Mouse (Mus musculus) kidney, postnatal 0 days (tissue): ENCODE measurements around the gene Prkn. TPM values are rescaled to one million over a fixed set of nuclear protein-coding genes. Genes with fewer than 3 reads are reported as not detected.

ENCODE experiments used
- ATAC-seq: fragments of 200-750 bp; cut with Nextera tagmentation; replicated peaks from 2 replicates; pipeline ENCODE4 v1.8.0; 2017; ENCODE audit warnings: low read depth, moderate number of reproducible peaks, moderate TSS enrichment, moderate library complexity; ENCODE audit not compliant: low FRiP score
- DNase-seq: peaks from one replicate; pipeline ENCODE4 v3.0.0-alpha.2; 2016; ENCODE audit warnings: low spot score
- H3K27ac ChIP-seq: fragments of 300-500 bp; sonication (generic); 2 replicates; pipeline ENCODE4 v1.5.1; 2014; ENCODE audit warnings: mild to moderate bottlenecking
- H3K27me3 ChIP-seq: fragments of 300-500 bp; sonication (generic); 2 replicates; pipeline ENCODE4 v1.6.1; 2014; ENCODE audit warnings: low read length, mixed read lengths; ENCODE audit not compliant: insufficient read depth
- H3K36me3 ChIP-seq: fragments of 300-500 bp; sonication (generic); 2 replicates; pipeline ENCODE4 v1.6.1; 2014; ENCODE audit warnings: low read length, mixed read lengths; ENCODE audit not compliant: insufficient read depth
- H3K4me1 ChIP-seq: fragments of 300-500 bp; sonication (generic); replicated peaks from 2 replicates; pipeline ENCODE4 v1.6.1; 2014; ENCODE audit warnings: antibody characterized with exemption, low read length, mixed read lengths; ENCODE audit not compliant: insufficient read depth
- H3K4me2 ChIP-seq: fragments of 300-500 bp; sonication (generic); 2 replicates; pipeline ENCODE4 v1.6.1; 2014; ENCODE audit warnings: mild to moderate bottlenecking, low read length, moderate library complexity, mixed read lengths
- H3K4me3 ChIP-seq: fragments of 300-500 bp; sonication (generic); replicated peaks from 2 replicates; pipeline ENCODE4 v1.5.1; 2014; ENCODE audit warnings: low read depth, low read length
- H3K9ac ChIP-seq: fragments of 300-500 bp; sonication (generic); 2 replicates; pipeline ENCODE4 v1.6.1; 2014; ENCODE audit warnings: low read depth, low read length
- H3K9me3 ChIP-seq: fragments of 300-500 bp; sonication (generic); replicated peaks from 2 replicates; pipeline ENCODE4 v1.6.1; 2016; ENCODE audit warnings: low read length, inconsistent platforms, mixed read lengths
- CTCF ChIP-seq: IDR thresholded peaks from 2 replicates; pipeline ENCODE4 v1.5.1; 2016; ENCODE audit warnings: antibody characterized with exemption, low read depth, mild to moderate bottlenecking, moderate library complexity
- WGBS: fragments of 180-500 bp; shearing (Covaris S2); extraction: QIAGEN DNeasy Blood & Tissue Kit; methylation state at CpG from one replicate; pipeline ENCODE4 v1.1.7; 2014; 5-methylcytosine and 5-hydroxymethylcytosine counted together
- polyA plus RNA-seq: library from polyadenylated mRNA; unstranded; fragments of >200 nt; fragmentation: Nextera tagmentation; extraction: Ambion mirVana; gene quantifications from 2 replicates; pipeline ENCODE4 v1.2.1, GENCODE M21; 2015

Prkn gene
- polyA plus RNA-seq, 1 experiment from 2014 or later = 3.6 TPM

- H3K27me3 ChIP-seq = no peaks in the 10 kb centered on the region
- no peaks in the 10 kb centered on the region for H3K9me3 ChIP-seq
- H3K4me2 ChIP-seq = no peak overlapping the region
- 77% methylated on average over 3 of the region's 3 CpGs for WGBS
- H3K4me1 ChIP-seq = no peaks in the 10 kb centered on the region
- H3K4me3 ChIP-seq = no peak overlapping the region
- H3K36me3 ChIP-seq = no peaks in the 10 kb centered on the region
- no peak for TF ChIP-seq CTCF
- ATAC-seq (no peak), DNase-seq (no peak)
- no peak overlapping the region for H3K27ac ChIP-seq
- no peak overlapping the region for H3K9ac ChIP-seq
These were observed 1061.5 kb downstream of the Prkn start for GRCm38 (mm10) chr17:11901731-11902130.

GRCm38 (mm10) chr17:11903001-11903400, 1062.8 kb downstream of the Prkn start:
- H3K27ac ChIP-seq = no peak overlapping the region
- H3K4me2 ChIP-seq = no peak overlapping the region
- no peak overlapping the region for H3K4me3 ChIP-seq
- H3K36me3 ChIP-seq = no peaks in the 10 kb centered on the region
- 55% methylated on average over 6 of the region's 6 CpGs for WGBS
- no peaks in the 10 kb centered on the region for H3K27me3 ChIP-seq
- TF ChIP-seq CTCF = peak; percentile 51
- DNase-seq (peak; percentile 50), ATAC-seq (no peak)
- H3K4me1 ChIP-seq = no peaks in the 10 kb centered on the region
- H3K9me3 ChIP-seq = no peaks in the 10 kb centered on the region
- no peak overlapping the region for H3K9ac ChIP-seq

- Histone ChIP-seq H3K9ac (no peak overlapping the region), H3K27ac (no peak overlapping the region), H3K27me3 (peaks cover 5% of the 10 kb centered on the region; the same call in 1 of the 2 replicates), H3K36me3 (no peaks in the 10 kb centered on the region), H3K9me3 (no peaks in the 10 kb centered on the region), H3K4me1 (0 out of 2 replicates have a peak, but pooled peaks cover 3% of the 10 kb centered on the region), H3K4me3 (no peak overlapping the region), H3K4me2 (no peak overlapping the region)
- no peak for ATAC-seq
- 69% methylated on average over 8 of the region's 8 CpGs for WGBS
- no peak for DNase-seq
- no peak for TF ChIP-seq CTCF
These were observed 1070.6 kb downstream of the Prkn start for GRCm38 (mm10) chr17:11910668-11911398.

- peaks cover 5% of the 10 kb centered on the region; the same call in 1 of the 2 replicates for H3K27me3 ChIP-seq
- H3K9ac ChIP-seq = no peak overlapping the region
- H3K4me1 ChIP-seq = 0 out of 2 replicates have a peak, but pooled peaks cover 3% of the 10 kb centered on the region
- H3K27ac ChIP-seq = no peak overlapping the region
- H3K36me3 ChIP-seq = no peaks in the 10 kb centered on the region
- H3K4me2 ChIP-seq = no peak overlapping the region
- 70% methylated on average over 4 of the region's 4 CpGs for WGBS
- DNase-seq (no peak), ATAC-seq (no peak)
- no peak for TF ChIP-seq CTCF
- no peak overlapping the region for H3K4me3 ChIP-seq
- H3K9me3 ChIP-seq = no peaks in the 10 kb centered on the region
These were observed 1072.0 kb downstream of the Prkn start for GRCm38 (mm10) chr17:11912136-11912535.

- Histone ChIP-seq H3K4me3 (peak overlapping the region; percentile 24), H3K36me3 (no peaks in the 10 kb centered on the region), H3K4me1 (0 out of 2 replicates have a peak, but pooled peaks cover 3% of the 10 kb centered on the region), H3K9ac (no peak overlapping the region), H3K27me3 (peaks cover 5% of the 10 kb centered on the region; the same call in 1 of the 2 replicates), H3K27ac (no peak overlapping the region), H3K4me2 (peak overlapping the region; percentile 58), H3K9me3 (no peaks in the 10 kb centered on the region)
- WGBS = under 1% methylated on average over 19 of the region's 19 CpGs
- ATAC-seq (no peak), DNase-seq (peak; percentile 44)
- no peak for TF ChIP-seq CTCF
These were observed 1072.7 kb downstream of the Prkn start for GRCm38 (mm10) chr17:11912872-11913365.

GRCm38 (mm10) chr17:11913620-11914019, 1073.4 kb downstream of the Prkn start:
- DNase-seq (peak; percentile 18), ATAC-seq (no peak)
- no peak overlapping the region for H3K27ac ChIP-seq
- WGBS = 3% methylated on average over 8 of the region's 8 CpGs
- no peak for TF ChIP-seq CTCF
- H3K9me3 ChIP-seq = no peaks in the 10 kb centered on the region
- H3K4me1 ChIP-seq = 0 out of 2 replicates have a peak, but pooled peaks cover 3% of the 10 kb centered on the region
- H3K4me2 ChIP-seq = no peak overlapping the region; the same call in 1 of the 2 replicates
- H3K36me3 ChIP-seq = no peaks in the 10 kb centered on the region
- H3K9ac ChIP-seq = no peak overlapping the region
- peaks cover 5% of the 10 kb centered on the region; the same call in 1 of the 2 replicates for H3K27me3 ChIP-seq
- no peak overlapping the region for H3K4me3 ChIP-seq
